Mouse (Mus musculus): ENCODE data around the gene Ggt1. TPM values are rescaled to one million over a fixed set of nuclear protein-coding genes. Genes with fewer than 3 reads are reported as not detected.

The Ggt1 gene
- total and polyA plus RNA-seq, 3 experiments, result 1.3 to 3.8 (median 2.1) TPM

GRCm38 (mm10) chr10:75554090-75554489 is 7.3 kb upstream of the Ggt1 start:
- in situ Hi-C loops (cut with MboI; ENCODE audit: low pct_ligation_motif_present, low pct_unique_long_range_greater_than_20kb, low sequenced_read_pairs) (no loop called here), dilution Hi-C loops (cut with MboI; ENCODE audit: extremely low pct_ligation_motif_present, extremely low pct_unique_long_range_greater_than_20kb, low sequenced_read_pairs) (no loop called here)
- Histone ChIP-seq H3K4me3 (replicated peaks in 1 of 3; ENCODE audit: low read depth in 2 of 3, low read length in 2 of 3, poor library complexity in 1 of 3) (no peak overlapping the region), H3K27ac (ENCODE audit: insufficient read depth, low read depth) (no peak overlapping the region), H3K4me1 (ENCODE audit: control insufficient read depth in 1 of 2, insufficient read depth in 2 of 2) (peaks cover 11 to 27% of the 10 kb centered on the region in 2 experiments), H3K27me3 (replicated peaks) (peaks cover 3% of the 10 kb centered on the region), H3K9ac (ENCODE audit: insufficient read depth, low read depth) (no peak overlapping the region), H3K4me2 (ENCODE audit: insufficient read depth, low read depth, poor library complexity, severe bottlenecking) (no peak overlapping the region), H3K9me3 (replicated peaks; ENCODE audit: low read length) (no peaks in the 10 kb centered on the region), H3K79me2 (replicated peaks; ENCODE audit: control insufficient read depth, extremely low read depth, insufficient read depth, poor library complexity, severe bottlenecking) (no peaks in the 10 kb centered on the region), H3K36me3 (replicated peaks in 1 of 2; ENCODE audit: control insufficient read depth in 1 of 2, insufficient read depth in 1 of 2, low read length in 1 of 2) (no peaks in the 10 kb centered on the region)
- no peak for DNase-seq (ENCODE audit: extremely low read depth)
- TF ChIP-seq SMC3 (IDR thresholded peaks at IDR 0.05; ENCODE audit: low read depth, low read length), result no peak

- no peak overlapping the region for H3K9ac ChIP-seq (ENCODE audit: insufficient read depth, low read depth)
- in situ Hi-C loops (cut with MboI; ENCODE audit: low pct_ligation_motif_present, low pct_unique_long_range_greater_than_20kb, low sequenced_read_pairs), result no loop called here
- peaks cover 14 to 32% of the 10 kb centered on the region in 2 experiments for H3K4me1 ChIP-seq (ENCODE audit: control insufficient read depth in 1 of 2, insufficient read depth in 2 of 2)
- H3K27me3 ChIP-seq (replicated peaks), result peaks cover 8% of the 10 kb centered on the region
- no peak overlapping the region for H3K4me2 ChIP-seq (ENCODE audit: insufficient read depth, low read depth, poor library complexity, severe bottlenecking)
- H3K36me3 ChIP-seq (replicated peaks in 1 of 2; ENCODE audit: control insufficient read depth in 1 of 2, insufficient read depth in 1 of 2, low read length in 1 of 2), result no peaks in the 10 kb centered on the region
- H3K9me3 ChIP-seq (replicated peaks; ENCODE audit: low read length), result no peaks in the 10 kb centered on the region
- H3K27ac ChIP-seq (ENCODE audit: insufficient read depth, low read depth), result no peak overlapping the region
- H3K79me2 ChIP-seq (replicated peaks; ENCODE audit: control insufficient read depth, extremely low read depth, insufficient read depth, poor library complexity, severe bottlenecking), result no peaks in the 10 kb centered on the region
- no peak overlapping the region for H3K4me3 ChIP-seq (replicated peaks in 1 of 3; ENCODE audit: low read depth in 2 of 3, low read length in 2 of 3, poor library complexity in 1 of 3)
- TF ChIP-seq POLR2AphosphoS2 (IDR thresholded peaks at IDR 0.05; ENCODE audit: low read depth, low read length) (no peak), BHLHE40 (IDR thresholded peaks at IDR 0.05; ENCODE audit: low read depth, low read length) (no peak), NRF1 (IDR thresholded peaks at IDR 0.05; ENCODE audit: low read depth, low read length) (no peak), MAZ (IDR thresholded peaks at IDR 0.05; ENCODE audit: low read depth, low read length) (no peak), GABPA (IDR thresholded peaks at IDR 0.05; ENCODE audit: insufficient replicate concordance, low read depth, low read length) (no peak), MEF2A (IDR thresholded peaks at IDR 0.05; ENCODE audit: borderline replicate concordance, low read depth, low read length) (no peak), EP300 (IDR thresholded peaks at IDR 0.05; ENCODE audit: low read length) (no peak), JUN (IDR thresholded peaks at IDR 0.05; ENCODE audit: insufficient read depth, low read depth, low read length) (no peak), ZC3H11A (IDR thresholded peaks at IDR 0.05; ENCODE audit: low read depth, low read length) (no peak), RCOR1 (conservative IDR thresholded peaks at IDR 0.05; ENCODE audit: low read depth, low read length) (no peak), ZNF384 (IDR thresholded peaks at IDR 0.05; ENCODE audit: low read depth, low read length) (no peak), POLR2A (IDR thresholded peaks at IDR 0.05; ENCODE audit: low read depth, low read length) (no peak), RAD21 (IDR thresholded peaks at IDR 0.05; ENCODE audit: low read depth, low read length) (no peak), MXI1 (IDR thresholded peaks at IDR 0.05; ENCODE audit: low read depth, low read length) (no peak), UBTF (IDR thresholded peaks at IDR 0.05; ENCODE audit: low read depth, low read length) (no peak), USF1 (IDR thresholded peaks at IDR 0.05; ENCODE audit: low read depth, low read length) (no peak), E2F4 (IDR thresholded peaks at IDR 0.05; ENCODE audit: insufficient replicate concordance, low read depth, low read length) (no peak), CHD1 (IDR thresholded peaks at IDR 0.05; ENCODE audit: low read depth, low read length) (no peak), ZKSCAN1 (IDR thresholded peaks at IDR 0.05; ENCODE audit: borderline replicate concordance, low read depth, low read length) (no peak)
- dilution Hi-C loops (cut with MboI; ENCODE audit: extremely low pct_ligation_motif_present, extremely low pct_unique_long_range_greater_than_20kb, low sequenced_read_pairs), result no loop called here
- no peak for DNase-seq (ENCODE audit: extremely low read depth)
Observed at GRCm38 (mm10) chr10:75555557-75555956, 5.8 kb upstream of the Ggt1 start.
